Mouse (Mus musculus) cerebellum, adult 18-20 months (tissue): Measurements from ENCODE around the gene Col26a1.
A peak's percentile ranks its signal among the peaks of the same experiment; 100 is the strongest.
"Not testable (repeated sequence)": the region's sequence is repeated elsewhere in the genome, so short reads cannot be mapped to it uniquely, and the experiment has no call there.

Experiments
- DNase-seq, 2 experiments: peaks; one replicate each; pipeline ENCODE4 v3.0.0; 2021

Gene Col26a1

DNA sequence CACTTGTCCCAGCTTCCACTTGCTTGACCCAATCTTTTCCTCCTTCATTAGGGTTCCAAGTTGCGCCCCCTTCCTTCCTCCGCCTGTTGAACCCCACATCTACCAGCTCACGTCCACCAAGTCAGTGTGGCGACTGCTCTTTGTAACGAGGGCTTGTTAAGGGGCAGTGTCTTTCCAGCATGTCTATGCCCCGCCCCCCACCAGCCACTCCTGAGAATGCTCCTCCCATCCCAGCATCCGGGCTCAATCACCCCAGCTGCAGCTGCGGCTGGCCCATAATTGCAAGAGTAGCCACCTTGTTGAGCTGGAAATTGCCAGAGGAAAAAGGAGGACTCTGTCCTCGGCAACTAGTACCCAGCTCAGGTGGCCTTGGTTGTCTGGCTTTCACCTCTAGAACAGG is 136.4 kb downstream of the Col26a1 start:
- no peak for DNase-seq

DNA sequence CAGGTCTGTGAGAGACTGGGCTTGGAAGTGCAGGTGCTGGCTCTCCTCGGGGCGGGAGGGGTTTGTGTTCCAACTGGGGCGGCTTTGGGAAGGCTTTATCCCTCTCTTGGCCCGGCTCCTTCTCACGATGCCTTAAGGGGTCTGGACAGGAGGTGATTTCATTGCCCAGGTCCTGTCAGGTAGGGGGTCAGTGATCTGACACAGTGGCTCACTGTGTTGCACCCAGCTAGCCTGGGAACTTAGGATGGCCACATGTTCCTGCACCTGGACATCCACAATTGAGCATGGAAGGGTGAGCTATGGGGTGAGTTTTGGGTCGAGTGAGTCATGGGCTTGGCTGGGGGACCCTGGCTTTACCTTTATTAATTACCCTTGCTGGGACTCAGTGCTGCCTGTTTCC is 144.1 kb downstream of the Col26a1 start:
- DNase-seq = no peak

DNA sequence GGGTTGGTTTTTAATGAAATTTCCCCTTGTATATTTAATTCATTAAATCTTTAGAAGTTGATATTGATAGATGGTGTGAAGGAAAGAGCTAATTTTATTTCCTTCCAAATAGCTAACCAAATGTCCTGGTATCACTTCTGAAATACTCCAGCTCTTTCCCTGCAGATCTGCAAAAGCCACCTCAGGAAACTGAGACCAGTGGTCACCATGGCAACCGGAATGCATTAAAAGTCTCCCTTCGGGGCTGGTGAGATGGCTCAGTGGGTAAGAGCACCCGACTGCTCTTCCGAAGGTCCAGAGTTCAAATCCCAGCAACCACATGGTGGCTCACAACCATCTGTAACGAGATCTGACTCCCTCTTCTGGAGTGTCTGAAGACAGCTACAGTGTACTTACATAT is 156.7 kb downstream of the Col26a1 start:
- DNase-seq = not testable (repeated sequence)

GRCm38 (mm10) chr5:136721596-136721995 is 161.4 kb downstream of the Col26a1 start:
- DNase-seq = no peak

DNA sequence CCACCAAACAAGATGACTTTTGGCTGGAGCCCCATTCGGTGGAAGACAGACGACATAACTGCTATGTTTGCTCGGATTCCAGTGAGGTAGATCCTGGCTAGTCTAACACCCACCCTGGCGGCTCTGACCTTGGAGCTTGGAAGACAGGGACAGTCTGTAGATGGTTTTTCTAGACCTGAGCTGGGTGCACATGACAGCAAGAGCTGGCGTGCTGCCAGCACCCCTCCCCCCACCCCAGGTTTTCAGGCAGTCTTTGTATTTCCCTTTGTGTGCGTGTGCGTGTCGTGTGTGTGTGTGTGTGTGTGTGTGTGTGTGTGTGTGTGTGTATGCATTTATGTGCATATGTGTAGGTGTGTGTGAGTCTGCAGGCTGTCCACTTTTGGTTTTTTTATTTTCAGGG is 164.4 kb downstream of the Col26a1 start:
- no peak for DNase-seq

DNA sequence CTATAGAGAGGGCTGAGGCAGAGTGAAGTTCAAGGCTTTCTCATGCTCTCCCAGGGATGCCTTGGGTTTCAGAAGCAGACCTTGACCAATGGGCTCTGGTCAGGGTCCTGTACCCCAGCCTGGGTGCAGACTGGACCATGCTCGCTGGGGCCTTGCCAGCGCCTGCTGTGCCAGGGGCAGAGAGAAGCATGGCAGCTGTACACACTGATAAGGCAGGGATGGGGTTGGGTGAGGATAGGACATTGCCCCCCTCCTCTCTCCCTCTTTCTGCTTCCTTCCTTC is 165.5 kb downstream of the Col26a1 start:
- no peak for DNase-seq

- DNase-seq = no peak
These were observed 166.1 kb downstream of the Col26a1 start for GRCm38 (mm10) chr5:136716696-136717572.

DNA sequence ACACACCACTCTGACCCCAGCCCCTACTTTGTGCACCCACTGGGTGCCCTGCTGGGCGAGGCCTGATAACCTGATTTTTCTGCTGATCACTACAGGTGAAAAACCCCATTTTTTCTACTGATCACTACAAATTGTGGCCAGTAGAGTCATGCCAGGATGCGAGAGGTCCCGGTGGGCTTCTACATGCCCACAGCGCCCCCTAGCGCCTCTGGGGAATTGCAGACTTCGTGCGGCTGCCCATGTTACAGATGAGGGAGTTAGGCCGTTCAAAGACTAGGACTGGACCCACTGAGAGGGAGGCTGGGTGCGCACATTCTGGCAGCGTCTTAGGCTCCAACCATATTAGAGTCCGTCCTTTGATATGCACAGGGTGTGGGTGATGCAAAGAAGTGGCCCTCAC is 168.1 kb downstream of the Col26a1 start:
- peak; percentile 10 to 49 for DNase-seq

GRCm38 (mm10) chr5:136714232-136714875 is 168.7 kb downstream of the Col26a1 start:
- peak; percentile 32 to 55 for DNase-seq

DNA sequence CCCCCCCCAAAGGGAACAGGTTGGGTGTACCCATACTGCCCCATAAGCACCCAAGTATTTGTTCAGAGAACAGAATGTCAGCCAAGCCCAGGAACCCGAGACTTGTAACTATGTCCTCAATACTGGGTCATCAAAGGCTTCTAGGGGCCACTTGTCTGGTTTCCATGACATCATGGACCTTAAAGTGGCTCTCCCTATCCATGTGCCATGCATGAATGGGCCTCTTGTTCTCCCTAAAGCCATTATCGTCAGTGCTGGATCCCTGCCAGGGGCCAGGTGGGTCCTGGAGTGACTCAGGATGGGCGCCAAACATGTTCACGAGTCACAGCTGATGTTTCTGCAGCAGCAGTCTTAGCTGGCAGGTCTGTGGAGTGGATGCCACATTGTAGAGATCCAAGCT is 172.3 kb downstream of the Col26a1 start:
- DNase-seq = no peak

DNA sequence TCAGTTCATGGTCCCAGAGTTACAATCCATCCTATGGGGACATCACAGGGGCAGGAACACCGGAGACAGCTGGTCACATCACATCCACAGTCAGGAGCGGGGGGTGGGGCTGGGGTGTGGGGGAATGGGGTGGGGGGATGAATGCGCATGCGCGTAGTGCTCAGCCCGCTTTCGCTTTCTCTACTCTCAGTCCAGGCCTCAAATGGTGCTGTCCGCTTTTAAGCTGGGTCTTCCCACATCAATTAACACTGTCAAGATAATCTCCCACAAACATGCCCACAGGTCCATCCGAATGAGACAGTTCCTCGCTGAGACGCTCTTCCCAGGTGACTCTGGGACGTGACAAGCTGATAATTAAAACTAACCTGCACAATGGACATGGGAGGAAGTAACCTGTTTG is 174.9 kb downstream of the Col26a1 start:
- DNase-seq = no peak

GRCm38 (mm10) chr5:136706803-136707202 is 176.2 kb downstream of the Col26a1 start:
- peak; percentile 50 to 62 for DNase-seq

- no peak for DNase-seq
These were observed 177.5 kb downstream of the Col26a1 start for GRCm38 (mm10) chr5:136705532-136705931.

DNA sequence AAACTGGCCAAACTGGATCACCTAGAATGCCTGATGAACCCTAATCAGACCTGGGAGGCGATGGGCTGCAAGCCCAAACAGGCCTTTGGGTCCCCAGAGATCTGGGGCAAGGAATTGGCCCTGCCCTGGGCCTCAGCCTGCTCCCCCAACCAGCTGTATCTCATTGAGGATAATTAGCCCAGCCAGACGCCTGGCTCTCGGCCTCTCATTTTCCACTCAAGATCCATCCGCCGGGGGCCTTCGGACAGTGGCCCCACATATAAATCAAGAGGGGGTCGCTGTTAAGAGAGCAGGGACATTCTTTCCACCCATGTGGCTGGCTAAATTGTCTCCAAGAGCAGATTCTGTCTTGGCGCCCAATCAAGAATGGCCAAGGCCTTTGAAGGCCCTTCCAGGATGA is 178.9 kb downstream of the Col26a1 start:
- DNase-seq = no peak

DNA sequence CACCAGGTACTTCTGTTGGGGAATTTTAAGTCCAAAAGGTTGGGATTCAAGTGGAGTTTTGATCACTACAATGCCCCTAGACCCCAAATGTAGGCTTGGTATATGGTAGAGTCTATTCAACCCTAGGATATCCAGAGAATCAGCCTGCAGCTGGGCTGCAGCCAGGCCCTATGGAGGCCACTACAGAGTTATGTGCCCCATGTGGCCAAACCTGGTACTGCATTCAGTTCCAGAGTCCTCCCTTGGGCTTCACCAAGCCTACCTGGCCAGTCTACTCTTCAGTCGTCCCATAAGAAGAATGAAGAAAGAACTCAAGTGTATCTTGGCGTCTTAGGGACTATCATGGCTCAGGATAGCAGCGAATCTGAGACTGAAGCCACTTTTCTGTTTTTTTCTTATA is 179.3 kb downstream of the Col26a1 start:
- DNase-seq = peak; percentile 76 to 77

- DNase-seq = no peak
These were observed 180.8 kb downstream of the Col26a1 start for GRCm38 (mm10) chr5:136702159-136702725.

GRCm38 (mm10) chr5:136697618-136698017 is 185.4 kb downstream of the Col26a1 start:
- no peak for DNase-seq

GRCm38 (mm10) chr5:136696516-136696915 is 186.5 kb downstream of the Col26a1 start:
- DNase-seq = no peak

DNA sequence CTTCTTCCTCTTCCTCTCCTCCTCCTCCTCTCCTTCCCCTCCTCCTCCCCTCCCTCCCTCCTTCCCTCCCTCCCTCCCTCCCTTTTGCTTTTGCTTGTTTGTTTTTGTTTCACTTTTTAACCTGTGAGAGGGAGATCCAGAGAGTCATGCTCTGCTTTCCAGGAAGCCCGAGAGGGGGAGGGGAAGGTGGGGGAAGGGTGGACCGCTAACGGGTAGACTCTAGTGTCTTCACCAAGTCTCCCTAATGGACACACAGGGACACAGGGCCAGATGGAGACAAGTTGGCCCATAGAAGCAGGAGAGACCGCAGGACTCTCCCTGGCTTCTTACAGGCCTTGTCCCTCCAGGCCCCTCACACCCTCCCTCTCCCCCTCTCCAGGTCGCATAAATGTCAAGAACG is 188.0 kb downstream of the Col26a1 start:
- DNase-seq = no peak

- DNase-seq = no peak
These were observed 189.6 kb downstream of the Col26a1 start for GRCm38 (mm10) chr5:136693418-136693817.

- no peak for DNase-seq
These were observed 190.2 kb downstream of the Col26a1 start, which contains the start of gene Myl10 for GRCm38 (mm10) chr5:136692784-136693183. Gene Myl10 (plus strand): TSS chr5:136693146.
